Mouse (Mus musculus) regulatory T cell (primary cell): ENCODE measurements around the gene Nek6.

Experiments used
- in situ Hi-C: fragments of 300-600 bp; cut with MboI, MseI; formaldehyde crosslinking; loops from one replicate; pipeline ENCODE4 v1.15.1; 2025; ENCODE audit warnings: high pct_unique_total_duplicates

Nek6 gene

GRCm38 (mm10) chr2:38619777-38620176 is 108.3 kb downstream of the Nek6 start:
- in situ Hi-C loops = no loop called here

GRCm38 (mm10) chr2:38621076-38621475 is 109.6 kb downstream of the Nek6 start:
- in situ Hi-C loops = no loop called here

DNA sequence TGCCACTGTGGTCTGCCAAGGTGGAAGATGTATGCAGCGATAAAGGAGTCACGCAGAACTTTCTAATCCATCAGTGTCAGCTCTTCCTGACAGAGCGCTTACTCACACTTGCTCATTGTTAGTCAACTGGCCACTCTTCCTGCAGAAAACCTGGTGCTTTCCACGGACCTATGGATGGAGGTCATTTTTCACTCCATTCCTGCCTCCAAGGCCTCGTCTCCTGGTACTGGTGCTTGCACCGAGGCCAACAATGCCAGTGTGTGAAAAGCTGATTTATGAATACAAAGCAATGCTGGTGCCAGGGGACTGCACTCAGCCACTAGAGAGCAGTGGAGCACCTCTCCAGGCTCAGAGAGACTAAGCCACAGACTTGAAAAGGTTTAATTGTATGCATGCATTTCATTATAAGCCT is 110.2 kb downstream of the Nek6 start:
- in situ Hi-C loops = no loop called here

- in situ Hi-C loops = no loop called here
These were observed 112.0 kb downstream of the Nek6 start for GRCm38 (mm10) chr2:38623411-38623810.

DNA sequence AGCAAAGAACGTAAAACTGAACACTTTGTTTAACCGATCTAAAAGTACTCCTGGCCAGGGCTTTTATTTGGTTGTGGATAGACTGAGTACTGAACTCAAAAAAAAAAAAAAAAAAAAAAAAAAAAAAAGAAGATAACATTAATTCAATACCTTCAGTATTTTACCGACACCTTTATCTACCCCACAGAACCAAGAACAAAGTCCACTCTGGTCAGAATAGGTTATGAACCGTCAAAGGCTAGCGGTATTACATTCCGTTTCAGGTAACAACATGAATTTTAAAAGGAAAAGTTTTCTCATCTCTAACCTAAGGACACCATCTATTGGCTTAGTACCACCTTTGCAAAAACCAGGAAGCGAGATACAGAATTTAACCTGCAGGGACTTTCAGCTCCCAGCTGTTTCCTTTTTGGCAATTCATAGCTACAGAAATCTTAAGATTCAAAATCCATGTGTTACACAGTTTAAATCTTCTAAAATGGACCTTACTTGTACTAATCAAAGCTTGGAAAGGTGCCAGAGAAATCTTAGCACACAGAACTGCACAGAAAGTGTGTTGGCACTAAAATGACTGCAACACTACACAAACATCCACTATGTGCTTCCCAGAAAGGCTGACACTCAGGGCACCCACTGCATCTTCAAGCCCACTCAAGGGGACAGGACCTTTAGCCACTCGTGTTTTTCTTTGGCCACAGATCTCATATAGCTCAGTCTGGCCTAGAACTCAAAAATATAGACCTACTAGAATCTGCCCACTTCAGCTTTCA is 112.6 kb downstream of the Nek6 start:
- in situ Hi-C loops = no loop called here

GRCm38 (mm10) chr2:38628801-38629200 is 117.4 kb downstream of the Nek6 start:
- in situ Hi-C loops = no loop called here

GRCm38 (mm10) chr2:38629451-38629850 is 118.0 kb downstream of the Nek6 start:
- in situ Hi-C loops = no loop called here

GRCm38 (mm10) chr2:38630574-38630973 is 119.1 kb downstream of the Nek6 start:
- in situ Hi-C loops = no loop called here

DNA sequence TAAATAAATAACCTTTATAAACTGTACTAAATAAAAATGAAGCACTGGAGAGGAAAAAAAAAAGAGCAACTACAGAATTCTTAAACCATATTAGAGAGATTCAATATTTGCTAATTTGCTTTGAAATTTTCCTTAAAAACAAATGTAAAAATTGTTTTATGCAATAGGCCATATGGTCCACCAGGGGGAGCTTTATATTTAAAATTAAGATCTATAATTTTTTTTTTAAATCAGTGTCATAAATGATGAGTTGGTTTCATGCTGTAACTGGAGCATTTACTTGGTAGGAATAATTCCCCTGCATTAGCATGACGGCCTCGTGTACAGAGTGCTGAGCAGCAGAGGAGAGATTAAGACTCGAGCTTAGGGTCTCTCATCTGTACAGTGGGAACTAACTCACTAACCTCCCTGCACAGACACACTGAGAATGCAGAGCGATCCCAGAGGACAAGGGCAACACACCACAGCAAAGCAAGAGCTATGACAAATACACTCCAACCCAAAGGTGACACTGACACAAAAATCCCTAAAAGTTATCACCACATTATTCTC is 126.3 kb downstream of the Nek6 start:
- in situ Hi-C loops = no loop called here

DNA sequence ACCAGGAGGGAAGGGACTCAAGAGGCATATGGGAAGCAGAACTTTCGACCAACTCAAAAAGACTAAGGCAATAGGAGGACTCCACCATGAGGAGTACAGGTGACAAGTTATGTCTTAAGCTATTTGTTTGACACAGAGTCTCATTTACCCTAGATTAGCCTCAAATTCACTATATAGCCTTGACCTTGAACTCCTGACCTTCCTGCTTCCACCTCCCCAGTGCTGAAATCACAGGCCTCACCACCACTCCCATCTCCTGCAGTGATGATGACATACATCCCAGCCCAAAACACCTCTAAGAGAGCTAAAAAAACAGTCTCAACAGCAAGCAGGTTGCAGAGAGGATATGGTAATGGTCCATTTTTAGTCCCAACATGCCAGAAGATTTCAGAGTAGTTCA is 130.3 kb downstream of the Nek6 start:
- in situ Hi-C loops = loop anchor here (10.0 kb wide), 1 partner anchor 583 kb away; the partner anchor contains the start of gene Ppp6c

GRCm38 (mm10) chr2:38643625-38644427 is 132.4 kb downstream of the Nek6 start, which contains the start of gene Psmb7:
Psmb7 (minus strand) TSS chr2:38644087.
- in situ Hi-C loops = loop anchor here (10.0 kb wide), 1 partner anchor 581 kb away; the partner anchor contains the start of gene Ppp6c
